Mouse (Mus musculus): ENCODE measurements around the gene H6pd.

DNA sequence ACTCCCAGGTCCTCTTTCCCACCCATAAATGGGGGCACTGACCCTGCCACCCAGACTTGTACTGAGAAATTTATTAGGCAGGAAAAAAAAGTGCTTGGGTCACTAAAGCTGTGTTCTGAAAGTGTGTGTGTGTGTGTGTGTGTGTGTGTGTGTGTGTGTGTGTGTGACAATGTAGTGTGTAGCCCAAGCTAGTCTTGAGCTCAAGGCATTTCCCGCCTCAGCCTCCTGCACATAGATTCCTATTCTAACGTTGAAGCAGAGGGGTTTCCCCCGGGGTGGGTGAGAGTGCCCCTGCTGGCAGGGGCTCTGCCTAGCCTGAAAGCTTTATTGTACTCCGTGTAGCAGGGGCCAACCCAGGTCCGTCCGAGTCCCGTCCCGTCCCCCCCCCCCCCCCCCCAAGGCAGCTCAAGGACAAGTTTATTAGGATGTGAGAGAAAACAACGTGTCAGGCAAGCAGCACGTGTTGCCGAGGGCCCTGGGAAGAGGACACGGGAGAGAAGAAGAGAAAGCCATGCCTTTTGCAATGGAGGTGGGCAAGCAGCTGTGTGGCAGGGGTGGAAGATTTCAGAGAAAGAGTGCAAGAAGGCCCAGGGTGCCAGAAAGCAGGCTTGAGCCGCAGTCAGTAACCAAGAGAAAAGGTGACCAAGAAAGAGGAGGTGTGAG, 40.9 kb upstream of the H6pd start:
- TF ChIP-seq CTCF (IDR thresholded peaks at IDR 0.05; ENCODE audit: low read depth) (peak; percentile 18; the same call in 1 of the 2 replicates), EP300 (optimal IDR thresholded peaks at IDR 0.05) (no peak)
